Mouse (Mus musculus) bone marrow, adult 2 months (tissue): ENCODE measurements around the gene Slc5a1. TPM values are rescaled to one million over a fixed set of nuclear protein-coding genes. Genes with fewer than 3 reads are reported as not detected.

Source experiments
- H3K27ac ChIP-seq: fragments of 200-500 bp; 2 replicates; pipeline ENCODE4 v1.5.1; 2012; ENCODE audit warnings: low read depth, mild to moderate bottlenecking, control low read depth, inconsistent platforms, low read length; ENCODE audit not compliant: control insufficient read depth, poor library complexity, insufficient read depth
- H3K4me1 ChIP-seq: fragments of 200-500 bp; 2 replicates; pipeline ENCODE4 v1.6.1; 2011; ENCODE audit warnings: low read length; ENCODE audit not compliant: control insufficient read depth, insufficient read depth
- H3K4me3 ChIP-seq: fragments of 200-500 bp; replicated peaks from 2 replicates; pipeline ENCODE3; 2011; ENCODE audit warnings: mild to moderate bottlenecking, low read depth, low read length, control low read depth; ENCODE audit not compliant: control insufficient read depth
- CTCF ChIP-seq: fragments of 200-500 bp; IDR thresholded peaks from 2 replicates; pipeline ENCODE4 v1.5.1; 2011; ENCODE audit warnings: low read length, control low read depth; ENCODE audit not compliant: control insufficient read depth, insufficient read depth
- POLR2A ChIP-seq: fragments of 200-500 bp; IDR thresholded peaks from 2 replicates; pipeline ENCODE4 v1.6.1; 2011; ENCODE audit warnings: low read depth, mild to moderate bottlenecking, control low read depth, low read length, borderline replicate concordance; ENCODE audit not compliant: control insufficient read depth
- WGBS: fragments of 180-500 bp; shearing (Covaris S2); methylation state at CpG from one replicate; pipeline ENCODE4 v1.1.7; 2018; 5-methylcytosine and 5-hydroxymethylcytosine counted together
- polyA plus RNA-seq: library from polyadenylated mRNA; stranded (reverse); fragments of >200 nt; gene quantifications from 2 replicates; pipeline ENCODE4 v1.2.4, GENCODE M21; 2011; ENCODE audit warnings: low replicate concordance; ENCODE audit not compliant: missing spikeins, insufficient read depth, insufficient read length

The Slc5a1 gene
- polyA plus RNA-seq: not detected in 2 replicates

GRCm38 (mm10) chr5:33104025-33104481, at the start of gene Slc5a1:
Gene Slc5a1 (plus strand): TSS chr5:33104219.
- WGBS: 17% methylated on average over 25 of the region's 25 CpGs
- no peak within 1 kb of the TSS for H3K4me3 ChIP-seq
- no peak within 1 kb of the TSS for H3K27ac ChIP-seq
- TF ChIP-seq POLR2A (no peak), CTCF (no peak)
- no peaks in the 10 kb centered on the region for H3K4me1 ChIP-seq

GRCm38 (mm10) chr5:33056126-33056765, 47.8 kb upstream of the Slc5a1 start:
- Histone ChIP-seq H3K4me1 (no peaks in the 10 kb centered on the region), H3K27ac (no peak overlapping the region), H3K4me3 (no peak overlapping the region)
- WGBS: 69% methylated on average over 10 of the region's 10 CpGs
- TF ChIP-seq POLR2A (no peak), CTCF (no peak)

- no peak overlapping the region for H3K4me3 ChIP-seq
- TF ChIP-seq CTCF (no peak), POLR2A (no peak)
- no peaks in the 10 kb centered on the region for H3K4me1 ChIP-seq
- no peak overlapping the region for H3K27ac ChIP-seq
Observed at GRCm38 (mm10) chr5:33070071-33070470, 33.9 kb upstream of the Slc5a1 start.

GRCm38 (mm10) chr5:33076490-33077191, 27.4 kb upstream of the Slc5a1 start:
- 76% methylated on average over 6 of the region's 6 CpGs for WGBS
- Histone ChIP-seq H3K27ac (no peak overlapping the region), H3K4me1 (no peaks in the 10 kb centered on the region), H3K4me3 (no peak overlapping the region)
- TF ChIP-seq CTCF: no peak

- TF ChIP-seq POLR2A: no peak
- TF ChIP-seq CTCF: no peak
- H3K27ac ChIP-seq: no peak overlapping the region
- 83% methylated on average over 1 of the region's 1 CpGs for WGBS
- H3K4me3 ChIP-seq: no peak overlapping the region
- H3K4me1 ChIP-seq: no peaks in the 10 kb centered on the region
Observed at GRCm38 (mm10) chr5:33082896-33083295, 21.1 kb upstream of the Slc5a1 start.

GRCm38 (mm10) chr5:33084599-33084998, 19.4 kb upstream of the Slc5a1 start:
- 76% methylated on average over 5 of the region's 5 CpGs for WGBS
- TF ChIP-seq CTCF (no peak), POLR2A (no peak)
- H3K27ac ChIP-seq: no peak overlapping the region
- H3K4me3 ChIP-seq: no peak overlapping the region
- no peaks in the 10 kb centered on the region for H3K4me1 ChIP-seq

GRCm38 (mm10) chr5:33091342-33091741, 12.7 kb upstream of the Slc5a1 start:
- 82% methylated on average over 6 of the region's 6 CpGs for WGBS
- Histone ChIP-seq H3K4me3 (no peak overlapping the region), H3K27ac (no peak overlapping the region), H3K4me1 (no peaks in the 10 kb centered on the region)
- TF ChIP-seq POLR2A: no peak
- no peak for TF ChIP-seq CTCF

GRCm38 (mm10) chr5:33095315-33095714, 8.7 kb upstream of the Slc5a1 start:
- Histone ChIP-seq H3K27ac (no peak overlapping the region), H3K4me3 (no peak overlapping the region), H3K4me1 (no peaks in the 10 kb centered on the region)
- no peak for TF ChIP-seq CTCF
- no peak for TF ChIP-seq POLR2A
- 42% methylated on average over 4 of the region's 4 CpGs for WGBS
